Mouse (Mus musculus) kidney, adult 18-20 months (tissue): ENCODE measurements at regions not wholly inside any gene's neighbourhood (a gene's known extent, or its start where the extent isn't known, plus 50 kb on each side); places are given as distances from the start of the nearest gene placed in this dataset.

Source experiments
- DNase-seq: peaks from one replicate; pipeline ENCODE4 v3.0.0; 2021

- no peak for DNase-seq
Measured at GRCm38 (mm10) chr10:97397062-97397771, 82.2 kb upstream of the Dcn start.

GRCm38 (mm10) chr10:97397896-97398295 is 81.5 kb upstream of the Dcn start:
- DNase-seq, result no peak

GRCm38 (mm10) chr10:97402524-97402923 is 76.9 kb upstream of the Dcn start:
- DNase-seq, result no peak

DNA sequence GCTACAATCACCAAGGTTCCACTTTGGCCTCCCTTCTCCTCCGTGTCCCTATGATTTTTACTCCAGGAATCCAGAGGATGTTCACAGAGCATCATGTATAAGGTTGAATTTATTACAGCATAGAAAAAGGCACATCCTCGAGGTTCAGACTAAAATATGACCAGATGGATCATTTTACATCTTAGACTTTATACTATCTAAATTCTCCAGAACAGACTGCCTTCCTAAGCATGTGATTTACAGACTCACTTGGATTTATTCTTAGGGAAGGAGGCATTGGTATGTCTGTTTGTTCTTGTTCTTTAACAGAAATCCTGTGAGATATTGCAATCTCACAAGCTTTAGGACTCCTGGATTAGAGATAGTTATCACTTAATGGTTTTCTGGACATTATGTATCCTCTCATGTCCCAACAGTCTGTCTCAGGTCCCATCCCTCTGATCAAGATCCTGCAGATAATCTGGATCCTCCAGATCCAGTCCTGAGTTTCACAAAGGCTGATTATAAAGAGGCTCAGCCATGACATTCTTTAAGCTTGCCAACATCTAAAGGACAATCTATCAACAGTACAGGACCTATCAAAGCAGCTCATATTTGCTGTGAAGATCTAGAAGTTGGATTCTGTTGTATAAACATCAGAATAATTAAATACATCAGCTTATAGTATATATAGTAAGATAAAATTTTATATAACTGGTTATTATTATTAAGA is 75.2 kb upstream of the Dcn start:
- DNase-seq, result no peak

GRCm38 (mm10) chr10:97409181-97409581 is 70.2 kb upstream of the Dcn start:
- peak; percentile 4 for DNase-seq

DNA sequence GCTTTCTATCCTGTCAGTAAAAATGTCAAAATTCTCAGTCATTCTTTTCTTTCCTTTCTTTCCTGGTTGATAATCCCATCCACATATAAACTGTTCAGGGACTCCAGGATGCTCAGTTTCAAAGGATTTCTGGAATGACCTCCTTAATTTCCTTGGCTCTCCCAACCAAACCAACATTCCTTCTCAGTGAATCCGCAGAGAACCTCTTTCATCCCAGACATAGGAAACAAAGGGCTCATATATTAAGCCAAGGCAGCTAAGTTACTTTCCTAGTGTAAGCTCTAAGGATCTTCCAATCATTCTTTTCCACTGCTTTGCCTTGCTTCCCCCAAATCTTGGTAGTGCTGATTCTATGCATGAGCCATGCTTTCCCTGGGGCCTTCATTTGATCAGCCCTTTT is 69.5 kb upstream of the Dcn start:
- DNase-seq, result no peak

DNA sequence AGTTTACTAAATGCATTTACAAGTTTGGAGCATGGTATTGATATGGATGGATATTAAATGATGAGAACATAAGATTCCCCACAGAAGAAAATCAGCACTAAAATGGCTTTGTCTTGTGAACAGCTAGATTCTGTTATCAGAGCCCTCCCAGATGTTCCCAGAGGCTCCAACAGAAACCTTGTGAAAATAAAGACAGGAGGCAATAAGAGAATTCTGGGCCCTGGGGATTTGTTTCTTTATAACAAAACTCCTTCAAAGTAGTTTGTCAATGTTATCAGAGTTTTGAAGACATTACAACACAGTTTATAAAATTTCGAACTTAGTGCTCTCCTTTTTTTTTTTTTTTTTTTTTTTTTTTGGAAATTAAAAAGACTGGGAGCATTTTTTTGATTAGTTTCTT is 56.8 kb upstream of the Dcn start:
- DNase-seq, result no peak

DNA sequence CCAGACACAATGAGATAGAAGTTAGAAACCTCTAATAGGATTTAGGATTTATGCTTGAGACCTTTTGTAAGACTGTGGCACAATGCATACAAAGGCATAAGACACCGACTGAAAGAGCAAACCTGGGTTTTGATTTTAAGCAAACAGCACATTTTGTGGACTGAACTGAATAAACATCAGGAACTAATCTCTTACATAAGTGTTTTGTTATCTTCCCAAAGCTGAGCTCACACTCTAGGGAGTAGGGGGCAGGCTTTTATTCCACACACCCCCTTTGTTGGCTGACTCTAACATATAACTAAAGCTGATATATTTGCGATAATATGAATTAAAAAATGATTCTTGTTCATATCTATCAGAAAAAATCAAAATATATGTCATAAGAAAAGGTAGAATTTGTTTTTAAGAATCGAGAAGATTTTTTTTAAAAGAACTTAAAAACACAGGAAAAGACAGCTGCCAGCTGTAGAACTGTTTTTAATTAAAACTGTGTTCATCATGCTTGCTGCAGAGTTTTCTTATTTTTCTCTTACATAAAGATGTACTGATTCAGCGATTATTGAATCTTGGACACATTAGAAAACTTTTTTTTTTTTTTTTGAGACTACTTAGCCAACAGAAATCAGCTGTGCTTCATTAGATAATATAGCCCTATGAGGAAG is 56.2 kb upstream of the Dcn start:
- DNase-seq, result no peak
